Mouse (Mus musculus) brain, embryonic 18.5 days (tissue): ENCODE measurements around the gene Rgr.

Source experiments
- DNase-seq: peaks from one replicate; pipeline ENCODE4 v3.0.0-alpha.2; 2012; ENCODE audit warnings: low read depth, low spot score

Gene Rgr

DNA sequence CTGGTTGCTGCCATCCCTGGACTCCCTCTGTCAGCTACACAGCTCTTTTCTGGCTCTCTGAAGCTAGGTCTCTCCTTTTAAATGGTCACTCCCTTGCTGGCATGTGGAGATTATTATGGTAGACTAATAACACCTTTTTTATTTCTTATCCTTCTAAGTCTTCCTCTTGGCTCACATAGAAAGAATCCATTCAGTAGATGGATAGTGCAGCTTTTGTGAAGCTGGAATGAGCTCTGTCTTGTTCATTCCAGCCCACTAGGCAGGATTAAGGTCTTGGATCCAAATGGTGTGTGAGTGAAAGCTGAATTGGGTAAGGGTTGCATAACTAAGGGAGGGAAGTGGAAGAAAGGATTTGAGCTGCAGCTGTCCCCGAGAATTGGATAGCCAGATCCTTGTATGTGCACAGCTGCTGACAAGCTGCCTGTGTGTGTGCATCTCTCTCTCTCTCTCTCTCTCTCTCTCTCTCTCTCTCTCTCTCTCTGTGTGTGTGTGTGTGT lies at the start of gene Rgr:
Rgr (minus strand) TSS at position 51 of the 497 bp plus-strand sequence.
- no peak for DNase-seq

- no peak for DNase-seq
Measured at GRCm38 (mm10) chr14:37097956-37098530, 49.3 kb upstream of the Rgr start, which contains the start of gene Cdhr1. TSS of gene Cdhr1 (minus strand) at chr14:37098347.

DNA sequence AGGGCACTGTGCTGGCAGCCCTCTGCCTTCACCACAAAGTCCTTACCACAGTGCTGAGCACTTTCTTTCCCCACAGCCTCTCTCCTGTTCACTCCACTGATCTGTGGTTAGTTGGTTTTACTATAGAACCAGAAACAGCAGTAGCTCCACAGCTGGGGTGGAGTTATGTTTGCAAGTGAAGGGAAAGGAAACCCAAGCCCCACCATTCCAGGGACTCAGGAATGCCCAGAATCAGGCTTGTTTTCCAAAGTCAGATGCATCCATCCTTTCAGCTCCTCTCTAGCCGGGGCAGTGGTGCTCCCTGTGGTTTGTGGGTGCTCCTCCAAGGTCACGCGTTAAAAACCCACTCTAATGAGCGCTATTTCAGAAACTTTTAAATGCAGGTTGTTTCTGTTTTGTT lies 46.8 kb upstream of the Rgr start:
- no peak for DNase-seq

DNA sequence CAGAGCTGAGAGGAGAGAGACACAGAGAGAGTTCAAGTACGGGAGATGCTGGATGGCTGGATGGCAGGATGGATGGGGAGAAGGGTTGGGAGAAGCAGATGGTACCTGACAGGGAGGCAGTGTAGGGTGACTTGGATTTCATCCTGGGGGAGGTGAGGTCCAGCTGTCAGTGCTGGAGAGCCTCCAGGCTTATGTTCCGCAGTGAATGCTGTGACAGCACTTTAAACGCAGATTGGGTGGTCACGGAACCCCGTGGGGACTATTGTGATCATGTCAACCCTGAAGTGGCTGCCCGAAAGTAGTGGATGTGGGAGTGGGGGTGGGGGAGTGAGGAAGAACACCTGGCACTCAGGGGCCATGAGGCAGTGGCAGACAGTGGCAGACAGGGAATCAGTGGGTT lies 45.7 kb upstream of the Rgr start:
- DNase-seq = no peak

GRCm38 (mm10) chr14:37083755-37084154 lies 35.0 kb upstream of the Rgr start:
- DNase-seq = no peak

DNA sequence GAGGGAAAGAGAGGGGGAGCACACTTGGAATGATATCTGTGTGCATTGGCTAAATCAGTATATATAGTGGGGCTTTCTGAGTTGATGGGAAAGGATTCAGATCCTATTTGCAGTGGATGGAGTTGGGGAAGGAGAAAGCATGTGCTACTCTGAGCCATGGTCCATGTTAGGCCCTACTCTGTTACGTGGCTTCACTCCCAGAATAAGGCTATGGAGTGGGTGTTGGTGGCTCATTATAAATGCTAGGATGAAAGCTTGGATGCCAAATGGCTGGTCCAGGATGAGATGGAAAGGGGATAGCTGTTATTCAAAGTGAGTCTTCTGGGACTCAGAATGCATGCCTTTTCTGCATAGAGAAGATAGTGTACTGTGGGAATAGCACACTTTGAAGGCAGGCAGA lies 32.0 kb upstream of the Rgr start:
- no peak for DNase-seq

- DNase-seq = no peak
Measured at GRCm38 (mm10) chr14:37068516-37068915, 19.8 kb upstream of the Rgr start.

GRCm38 (mm10) chr14:37067629-37068028 lies 18.9 kb upstream of the Rgr start, which contains the start of gene Lrit2:
TSS of gene Lrit2 (plus strand) at chr14:37067929.
- no peak for DNase-seq

GRCm38 (mm10) chr14:37066636-37067035 lies 17.9 kb upstream of the Rgr start:
- no peak for DNase-seq

GRCm38 (mm10) chr14:37064849-37065248 lies 16.1 kb upstream of the Rgr start:
- DNase-seq = no peak

DNA sequence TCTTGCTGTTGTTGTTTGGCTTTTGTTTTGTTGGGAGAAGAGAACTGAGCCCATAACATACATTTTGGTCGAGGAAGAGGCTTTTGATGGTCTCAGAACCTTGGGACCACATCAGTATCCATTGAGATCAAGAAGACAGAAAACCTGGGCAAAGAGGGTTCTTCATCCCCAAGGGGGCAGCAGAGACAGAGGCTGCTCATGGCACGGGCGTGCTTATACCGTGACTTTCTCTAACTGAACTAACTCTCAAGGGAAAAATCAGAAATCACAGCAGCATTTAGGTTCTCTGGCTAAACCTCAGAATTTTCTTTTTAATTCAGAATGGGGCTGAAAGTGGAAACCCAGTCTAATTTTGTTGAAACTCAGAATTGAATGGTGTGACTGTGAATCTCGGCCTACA lies 14.3 kb downstream of the Rgr start:
- no peak for DNase-seq

DNA sequence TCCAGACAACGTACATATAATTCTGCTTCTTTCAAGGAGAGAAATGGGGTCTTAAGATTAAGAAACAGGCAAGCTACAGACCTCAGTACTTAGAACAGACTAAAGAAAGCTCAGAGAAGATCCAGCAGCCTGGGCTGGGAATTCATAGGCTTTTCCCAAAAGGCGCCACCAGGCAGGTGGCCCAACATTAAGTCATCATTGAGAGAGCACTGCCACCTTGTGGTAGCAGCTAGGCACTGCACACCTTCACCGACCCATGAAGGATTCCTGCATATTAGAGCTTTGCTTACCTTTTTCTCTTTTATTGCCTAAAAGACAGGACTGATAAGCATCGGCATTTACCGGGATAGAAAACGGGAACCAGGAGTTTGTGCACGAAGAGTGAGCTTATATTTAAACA lies 15.5 kb downstream of the Rgr start:
- no peak for DNase-seq

- no peak for DNase-seq
Measured at GRCm38 (mm10) chr14:37032481-37033104, 16.2 kb downstream of the Rgr start.

- no peak for DNase-seq
Measured at GRCm38 (mm10) chr14:37028555-37028954, 20.2 kb downstream of the Rgr start.

DNA sequence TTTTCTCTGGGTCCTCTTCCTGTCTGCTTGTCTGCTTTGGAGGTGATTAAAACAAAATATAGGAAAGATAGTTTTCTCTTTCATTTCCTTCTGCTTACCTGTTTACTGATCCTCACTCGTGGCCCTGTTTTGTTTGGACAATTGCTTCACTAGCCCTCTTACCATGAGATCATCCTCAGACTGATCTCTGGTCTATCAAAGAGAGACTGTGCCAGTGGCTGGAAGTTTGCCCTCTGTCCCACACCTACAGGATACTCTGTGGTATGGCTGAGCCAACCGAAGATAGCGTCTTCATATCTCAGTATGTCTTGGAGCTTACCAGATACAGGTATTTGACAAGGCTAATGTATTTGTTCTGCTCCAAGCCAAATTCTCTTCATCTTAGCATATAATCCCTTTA lies 20.8 kb downstream of the Rgr start:
- no peak for DNase-seq

DNA sequence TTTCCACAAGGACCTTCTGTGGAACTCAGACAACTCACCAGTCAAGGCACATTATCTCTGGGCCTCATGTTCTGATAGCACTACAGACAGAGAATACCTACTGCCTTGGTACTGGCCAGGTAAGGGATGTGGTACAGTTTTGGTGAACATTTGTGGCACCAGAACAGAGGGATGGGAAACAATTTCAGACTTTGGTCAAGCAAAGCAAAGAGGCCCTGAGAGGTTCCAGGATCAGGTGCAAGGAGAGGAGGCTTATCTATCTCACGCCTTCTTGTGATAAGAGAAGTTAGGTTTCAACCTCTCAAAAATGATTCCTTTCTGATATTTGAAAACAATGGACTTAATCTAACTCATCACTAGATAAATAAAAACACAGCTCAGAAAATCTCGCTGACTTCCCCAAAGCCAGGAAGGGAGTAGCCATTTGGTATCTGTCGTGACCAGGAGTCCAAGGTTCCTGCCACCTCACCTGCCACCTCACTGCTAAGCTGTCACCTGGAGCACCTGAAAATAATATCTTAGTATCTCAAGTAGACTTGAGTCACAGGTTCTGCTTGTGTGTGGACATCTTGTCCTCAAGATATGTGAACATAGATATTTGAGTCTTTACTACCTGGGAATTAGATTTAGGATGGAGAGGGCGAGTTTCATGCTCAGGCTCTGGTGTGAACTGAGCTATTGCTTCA lies 21.4 kb downstream of the Rgr start:
- DNase-seq = no peak

DNA sequence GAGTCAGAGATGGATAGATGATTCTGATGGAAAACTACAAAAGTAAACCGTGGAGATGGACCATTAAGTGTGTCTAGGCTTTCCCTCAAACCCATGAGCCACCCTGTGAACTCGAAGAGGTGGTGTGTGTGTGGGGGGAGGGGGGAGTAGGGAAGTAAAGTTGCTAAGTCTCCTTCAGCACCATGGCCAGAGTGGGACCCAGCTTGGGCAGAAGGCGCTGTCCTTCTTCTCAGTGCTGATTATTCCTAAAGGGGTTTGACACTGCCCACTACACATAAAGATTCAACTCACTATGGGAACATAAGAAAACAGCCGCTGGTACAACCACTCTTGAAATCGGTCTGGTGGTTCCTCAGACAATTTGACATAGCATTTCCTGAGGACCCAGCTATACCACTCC lies 32.9 kb downstream of the Rgr start:
- DNase-seq = no peak

- DNase-seq = no peak
Measured at GRCm38 (mm10) chr14:37013644-37014043, 35.1 kb downstream of the Rgr start.

- DNase-seq = no peak
Measured at GRCm38 (mm10) chr14:37009686-37010085, 39.1 kb downstream of the Rgr start.

- no peak for DNase-seq
Measured at GRCm38 (mm10) chr14:37006489-37006888, 42.3 kb downstream of the Rgr start.

DNA sequence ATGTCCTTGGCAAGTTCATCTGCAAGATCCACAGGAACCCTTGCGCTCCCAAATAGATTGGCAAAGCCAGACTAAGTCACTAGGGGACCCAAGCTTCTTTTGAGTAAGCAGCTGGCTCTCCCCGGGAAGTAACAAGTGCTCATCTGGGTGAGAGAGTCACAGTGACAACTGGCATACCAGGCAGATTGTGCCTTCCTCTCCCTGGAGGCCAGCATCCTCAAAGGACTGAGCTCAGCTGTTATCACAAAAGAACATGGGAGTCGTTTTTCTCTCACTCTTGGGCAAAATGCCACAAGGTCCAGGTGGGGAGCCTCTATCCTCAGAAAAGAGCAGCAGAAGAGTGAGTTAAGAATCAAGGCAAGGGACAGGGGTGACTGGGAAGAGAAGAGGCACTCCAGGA lies 42.9 kb downstream of the Rgr start:
- DNase-seq = no peak

GRCm38 (mm10) chr14:37003431-37004095 lies 45.2 kb downstream of the Rgr start:
- DNase-seq = no peak
